ENCODE assay signal across 8 mouse cellular contexts in the genomic region with DNA sequence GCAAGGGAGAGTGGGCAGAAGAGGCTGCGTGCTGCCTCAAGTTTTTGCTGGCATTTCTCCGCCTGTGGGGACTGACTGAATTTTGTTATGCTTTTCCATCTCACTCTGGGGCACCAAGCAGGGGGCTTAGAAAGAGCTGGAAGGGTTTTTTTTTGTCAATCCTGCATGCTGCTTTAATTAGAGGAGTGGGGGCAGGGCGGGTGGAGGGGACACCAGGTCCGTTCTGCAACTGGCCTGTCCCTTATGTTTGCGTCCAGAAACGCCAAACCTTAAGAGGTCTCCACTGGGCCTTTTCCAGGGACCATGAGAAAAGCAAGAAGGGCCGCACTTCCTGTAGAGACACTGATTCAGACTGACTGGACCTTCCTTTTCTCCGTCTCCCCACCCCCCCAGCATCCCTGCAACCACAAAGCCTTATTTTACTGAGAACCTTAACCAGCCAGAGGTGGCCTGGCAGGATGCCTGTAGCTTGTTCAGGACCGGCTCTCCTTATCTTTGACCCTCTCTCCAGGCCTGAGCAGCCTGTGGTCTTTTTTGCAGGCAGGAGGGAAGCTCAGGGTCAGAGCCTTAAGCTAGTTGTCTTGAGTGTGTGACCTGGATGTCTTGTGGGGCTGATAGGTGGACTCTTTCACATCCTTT. TPM values are rescaled to one million over a fixed set of nuclear protein-coding genes. Genes with fewer than 3 reads are reported as not detected.
DNase-seq lines count a peak whose midpoint lies in the region; ATAC-seq lines count a peak whose summit lies in the region.

No protein-coding gene starts in this region.

- H3K4me2 ChIP-seq in kidney, embryonic 15.5 days: peak overlapping the region; percentile 81
- peak overlapping the region; percentile 95 for H3K4me2 ChIP-seq in embryonic facial prominence, embryonic 12.5 days (replicated peaks)
- peak overlapping the region; percentile 93 for H3K4me2 ChIP-seq in hindbrain, embryonic 12.5 days (replicated peaks)
- peak overlapping the region; percentile 98 for H3K4me2 ChIP-seq in midbrain, embryonic 11.5 days

- H3K9me3 ChIP-seq in kidney, embryonic 15.5 days (replicated peaks): no peaks in the 10 kb centered on the region
- no peaks in the 10 kb centered on the region for H3K9me3 ChIP-seq in embryonic facial prominence, embryonic 12.5 days
- H3K9me3 ChIP-seq in hindbrain, embryonic 12.5 days (replicated peaks): no peaks in the 10 kb centered on the region
- no peaks in the 10 kb centered on the region for H3K9me3 ChIP-seq in midbrain, embryonic 11.5 days (ENCODE audit: control insufficient read depth, low read length)

- no peaks in the 10 kb centered on the region for H3K27me3 ChIP-seq in kidney, embryonic 15.5 days
- no peaks in the 10 kb centered on the region for H3K27me3 ChIP-seq in embryonic facial prominence, embryonic 12.5 days
- H3K27me3 ChIP-seq in hindbrain, embryonic 12.5 days: no peaks in the 10 kb centered on the region
- H3K27me3 ChIP-seq in midbrain, embryonic 11.5 days (ENCODE audit: control insufficient read depth, insufficient read depth, low read length): no peaks in the 10 kb centered on the region

- H3K9ac ChIP-seq in kidney, embryonic 15.5 days: peak overlapping the region; percentile 98
- peak overlapping the region; percentile 100 for H3K9ac ChIP-seq in embryonic facial prominence, embryonic 12.5 days
- H3K9ac ChIP-seq in hindbrain, embryonic 12.5 days: peak overlapping the region; percentile 100
- H3K9ac ChIP-seq in midbrain, embryonic 11.5 days (ENCODE audit: low read length): peak overlapping the region; percentile 100

- ATAC-seq in kidney, embryonic 15.5 days (replicated peaks; ENCODE audit: low FRiP score): no peak
- ATAC-seq in embryonic facial prominence, embryonic 12.5 days (ENCODE audit: insufficient number of reproducible peaks, insufficient read depth, low FRiP score, low TSS enrichment): no peak
- ATAC-seq in hindbrain, embryonic 12.5 days (ENCODE audit: low FRiP score): no peak
- ATAC-seq in midbrain, embryonic 11.5 days (ENCODE audit: low FRiP score): no peak
- ATAC-seq in inflammation-experienced regulatory T-cells, adult 6 months: no peak
- ATAC-seq in megakaryocyte-erythroid progenitor cell, adult 5-6 weeks (replicated peaks; ENCODE audit: low FRiP score, low TSS enrichment, poor library complexity, severe bottlenecking): no peak

- peak overlapping the region; percentile 100 for H3K4me3 ChIP-seq in kidney, embryonic 15.5 days (replicated peaks)
- H3K4me3 ChIP-seq in embryonic facial prominence, embryonic 12.5 days: peak overlapping the region; percentile 100
- H3K4me3 ChIP-seq in hindbrain, embryonic 12.5 days: peak overlapping the region; percentile 100
- peak overlapping the region; percentile 100 for H3K4me3 ChIP-seq in midbrain, embryonic 11.5 days (ENCODE audit: low read depth, low read length)

- H3K27ac ChIP-seq in kidney, embryonic 15.5 days: 0 out of 2 replicates have a peak overlapping the region, but pooled peaks have one; percentile 23
- peak overlapping the region; percentile 100 for H3K27ac ChIP-seq in embryonic facial prominence, embryonic 12.5 days
- H3K27ac ChIP-seq in hindbrain, embryonic 12.5 days: 0 out of 2 replicates have a peak overlapping the region, but pooled peaks have one; percentile 100
- H3K27ac ChIP-seq in midbrain, embryonic 11.5 days (ENCODE audit: low read depth, low read length): 0 out of 2 replicates have a peak overlapping the region, but pooled peaks have one; percentile 99

- peaks cover 48% of the 10 kb centered on the region for H3K4me1 ChIP-seq in kidney, embryonic 15.5 days
- H3K4me1 ChIP-seq in embryonic facial prominence, embryonic 12.5 days: peaks cover 47% of the 10 kb centered on the region
- H3K4me1 ChIP-seq in hindbrain, embryonic 12.5 days: peaks cover 62% of the 10 kb centered on the region
- H3K4me1 ChIP-seq in midbrain, embryonic 11.5 days (ENCODE audit: control insufficient read depth, insufficient read depth, low read length): peaks cover 33% of the 10 kb centered on the region

- peaks cover 54% of the 10 kb centered on the region for H3K36me3 ChIP-seq in kidney, embryonic 15.5 days
- peaks cover 51% of the 10 kb centered on the region for H3K36me3 ChIP-seq in embryonic facial prominence, embryonic 12.5 days
- H3K36me3 ChIP-seq in hindbrain, embryonic 12.5 days: peaks cover 49% of the 10 kb centered on the region
- peaks cover 30% of the 10 kb centered on the region for H3K36me3 ChIP-seq in midbrain, embryonic 11.5 days (ENCODE audit: control insufficient read depth, insufficient read depth, low read length)

- DNase-seq in kidney, adult 9 months: no peak
- DNase-seq in midbrain, embryonic 11.5 days (ENCODE audit: low spot score, missing footprints): no peak
- DNase-seq in c-Kit-positive CD71-positive TER-119-positive erythroid progenitor cells, embryonic 14.5 days (ENCODE audit: low spot score): no peak

- 20% methylated on average over 9 of the region's 9 CpGs for WGBS in kidney, embryonic 15.5 days
- 4% methylated on average over 9 of the region's 9 CpGs for WGBS in embryonic facial prominence, embryonic 12.5 days
- WGBS in hindbrain, embryonic 12.5 days: 20% methylated on average over 9 of the region's 9 CpGs
- 24% methylated on average over 9 of the region's 9 CpGs for WGBS in midbrain, embryonic 11.5 days

RNA-seq across cellular contexts. Expression of gene Ssbp3, which starts 3.0 kb away (rescaled TPM):
- polyA plus RNA-seq in kidney, embryonic 15.5 days (2015; fragmentation: Nextera tagmentation; extraction: Ambion mirVana): 99.4 and 108 TPM in 2 replicates
- polyA plus RNA-seq in embryonic facial prominence, embryonic 12.5 days (2016; fragmentation: Nextera tagmentation; extraction: Ambion mirVana): 275 and 279 TPM in 2 replicates
- polyA plus RNA-seq in hindbrain, embryonic 12.5 days (2016; fragmentation: Nextera tagmentation; extraction: Ambion mirVana): 285 and 302 TPM in 2 replicates
- 124 and 132 TPM in 2 replicates for polyA plus RNA-seq in midbrain, embryonic 11.5 days (2014; fragmentation: Nextera tagmentation; extraction: Ambion mirVana)
- polyA plus RNA-seq in inflammation-experienced regulatory T-cells, adult 6 months (2017; shearing (Covaris generic)): 10 to 100 TPM; 36.1 to 45.6 (median 43.4) TPM
- total RNA-seq in megakaryocyte-erythroid progenitor cell, adult 5-6 weeks (2014; fragmentation: Nextera tagmentation): 104 and 138 TPM in 2 replicates
- 50.5 and 63.4 TPM in 2 replicates for total RNA-seq in megakaryocyte-erythroid progenitor cell, adult 5-6 weeks (2017)

Comparison
In these comparisons a context has a peak if more than half of its experiments do, and no peak if none do; other contexts are left out.
1. H3K27ac ChIP-seq: peak in every context shown above with its lines; median percentile 100 in embryonic facial prominence, embryonic 12.5 days; 100 in hindbrain, embryonic 12.5 days; 99 in midbrain, embryonic 11.5 days; 23 in kidney, embryonic 15.5 days.